Mouse (Mus musculus): ENCODE results near the gene Phpt1. TPM values are rescaled to one million over a fixed set of nuclear protein-coding genes. Genes with fewer than 3 reads are reported as not detected.

The Phpt1 gene
- total and polyA plus RNA-seq, 3 experiments = 34.7 to 73.7 TPM; not detected in 1

DNA sequence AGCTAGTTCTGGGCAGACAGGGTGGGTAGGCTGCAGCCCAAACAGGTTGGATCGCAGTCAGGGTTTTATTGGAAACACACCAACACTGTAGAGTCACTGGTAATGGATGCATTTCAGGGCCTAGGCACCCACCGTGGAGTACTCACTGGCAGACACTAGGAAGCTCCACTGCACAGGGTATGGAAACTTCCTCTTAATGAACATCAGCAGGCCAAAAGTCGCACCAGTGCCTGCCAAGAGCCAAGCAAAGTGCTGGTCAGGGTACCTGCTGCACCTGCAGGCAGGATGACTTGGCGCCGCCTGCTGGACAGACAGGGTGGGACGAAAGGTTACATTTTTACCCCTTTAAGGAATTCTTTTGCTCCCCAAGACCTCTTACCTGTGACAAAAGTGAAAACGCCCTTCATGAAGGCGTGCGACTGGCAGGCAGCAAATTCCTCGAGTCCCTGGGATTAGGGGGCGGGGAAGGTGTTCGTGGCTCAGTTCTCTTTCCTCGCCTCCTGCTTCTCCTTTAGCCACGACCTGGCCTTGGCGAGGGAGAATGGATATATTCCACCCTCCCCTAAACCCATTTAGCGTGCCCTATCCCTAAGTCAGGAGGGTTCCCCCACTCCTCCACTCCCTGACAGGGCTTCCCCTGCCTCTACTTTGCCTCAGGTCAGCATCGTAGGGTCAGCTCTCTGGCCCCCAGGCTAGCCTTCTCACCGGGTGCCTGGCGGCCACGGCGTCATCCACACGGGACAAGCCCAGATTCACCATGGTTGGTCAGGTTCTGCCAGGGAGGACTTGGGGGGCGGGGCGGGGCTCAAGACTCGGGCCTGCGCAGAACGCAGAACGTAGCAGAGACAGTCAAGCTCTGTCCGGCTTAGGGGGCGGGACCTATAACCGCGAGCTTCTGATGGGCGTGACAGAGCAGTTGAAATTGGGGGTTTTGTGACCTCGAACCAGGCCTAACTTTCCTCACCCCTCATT is 46.5 kb upstream of the Phpt1 start, which contains the start of gene Tmem141:
Gene Tmem141, minus strand, starts transcription at position 777 of the 972 bp plus-strand sequence.
- H3K9me3 ChIP-seq (replicated peaks; ENCODE audit: insufficient read depth, low read length) = no peaks in the 10 kb centered on the region
- no peak within 1 kb of the TSS for H3K27ac ChIP-seq (ENCODE audit: control insufficient read depth, low read depth, low read length)
- H3K27me3 ChIP-seq (ENCODE audit: control insufficient read depth in 1 of 2, insufficient read depth in 2 of 2, low read length in 2 of 2) = no peaks in the 10 kb centered on the region
- H3K4me1 ChIP-seq (ENCODE audit: control insufficient read depth in 1 of 2, insufficient read depth in 2 of 2, low read length in 2 of 2) = peaks cover 0 to 22% of the 10 kb centered on the region in 2 experiments; a peak in 3 of 4 replicates
- peak within 1 kb of the TSS; percentile 71 for H3K9ac ChIP-seq (ENCODE audit: control insufficient read depth, low read depth, low read length, poor library complexity, severe bottlenecking)
- peak within 1 kb of the TSS; percentile 70 to 84 for H3K4me3 ChIP-seq (ENCODE audit: control insufficient read depth in 1 of 2, insufficient read depth in 1 of 2, low read depth in 2 of 2, low read length in 2 of 2)
- peak; percentile 94 for DNase-seq (ENCODE audit: low read depth, low spot score)
- H3K36me3 ChIP-seq (ENCODE audit: control insufficient read depth in 1 of 2, insufficient read depth in 2 of 2, low read length in 2 of 2) = peaks cover 0 to 5% of the 10 kb centered on the region in 2 experiments; a peak in 2 of 4 replicates
- no peaks in the 10 kb centered on the region for H3K79me2 ChIP-seq (ENCODE audit: control insufficient read depth, insufficient read depth, low read length, poor library complexity)
- no peak for TF ChIP-seq POLR2AphosphoS2 (IDR thresholded peaks at IDR 0.05; ENCODE audit: low read length)
- no peak for TF ChIP-seq RCOR1 (IDR thresholded peaks at IDR 0.05; ENCODE audit: low read depth, low read length)
- TF ChIP-seq CHD1 (IDR thresholded peaks at IDR 0.05; ENCODE audit: low read depth, low read length) = no peak
- TF ChIP-seq POLR2AphosphoS5 (IDR thresholded peaks at IDR 0.05; ENCODE audit: borderline replicate concordance, low read depth, low read length) = no peak
- TF ChIP-seq HCFC1 (IDR thresholded peaks at IDR 0.05; ENCODE audit: low read depth, low read length) = peak; percentile 49
- peak; percentile 80 for TF ChIP-seq NRF1 (IDR thresholded peaks at IDR 0.05; ENCODE audit: insufficient read depth, low read depth, low read length, poor library complexity, severe bottlenecking)
- TF ChIP-seq MAFK (IDR thresholded peaks at IDR 0.05; ENCODE audit: borderline replicate concordance, low read depth, low read length) = no peak
- TF ChIP-seq TAL1 (IDR thresholded peaks at IDR 0.05; ENCODE audit: low read length) = no peak
- TF ChIP-seq SIN3A (IDR thresholded peaks at IDR 0.05; ENCODE audit: low read length) = peak; percentile 36; the same call in 1 of the 2 replicates
- TF ChIP-seq SMC3 (IDR thresholded peaks at IDR 0.05; ENCODE audit: low read depth, low read length) = peak; percentile 33; the same call in 1 of the 2 replicates
- TF ChIP-seq EP300 (IDR thresholded peaks at IDR 0.05; ENCODE audit: low read depth in 1 of 2, low read length in 2 of 2) = no peak
- TF ChIP-seq ELF1 (IDR thresholded peaks at IDR 0.05; ENCODE audit: low read depth, low read length) = no peak
- peak; percentile 65 to 82 (median 81) for TF ChIP-seq CTCF (IDR thresholded peaks at IDR 0.05 in 2 of 3, conservative IDR thresholded peaks at IDR 0.05 in 1 of 3; ENCODE audit: control insufficient read depth in 1 of 3, insufficient read depth in 1 of 3, low read depth in 2 of 3, low read length in 3 of 3, poor library complexity in 1 of 3, severe bottlenecking in 1 of 3)
- TF ChIP-seq E2F4 (IDR thresholded peaks at IDR 0.05; ENCODE audit: borderline replicate concordance, low read depth, low read length) = no peak
- no peak for TF ChIP-seq JUND (IDR thresholded peaks at IDR 0.05; ENCODE audit: low read depth, low read length)
- no peak for TF ChIP-seq USF1 (IDR thresholded peaks at IDR 0.05; ENCODE audit: low read depth, low read length)
- TF ChIP-seq MEF2A (IDR thresholded peaks at IDR 0.05; ENCODE audit: extremely low read depth, insufficient replicate concordance, low read depth, low read length, poor library complexity, severe bottlenecking) = no peak
- no peak for TF ChIP-seq ZC3H11A (IDR thresholded peaks at IDR 0.05; ENCODE audit: low read depth, low read length)
- peak; percentile 9 for TF ChIP-seq RAD21 (IDR thresholded peaks at IDR 0.05; ENCODE audit: low read depth, low read length)
- 0 out of 2 replicates have a peak, but pooled peaks have one; percentile 15 for TF ChIP-seq BHLHE40 (IDR thresholded peaks at IDR 0.05; ENCODE audit: borderline replicate concordance, low read depth, low read length)
- TF ChIP-seq USF2 (IDR thresholded peaks at IDR 0.05; ENCODE audit: borderline replicate concordance in 1 of 2, insufficient read depth in 1 of 2, low read depth in 1 of 2, low read length in 2 of 2) = no peak
- TF ChIP-seq KAT2A (conservative IDR thresholded peaks at IDR 0.05; ENCODE audit: low read depth, low read length) = no peak
- TF ChIP-seq MYC (IDR thresholded peaks at IDR 0.05; ENCODE audit: low read depth, low read length) = no peak
- no peak for TF ChIP-seq MYB (IDR thresholded peaks at IDR 0.05; ENCODE audit: low read depth, low read length)
- TF ChIP-seq ZMIZ1 (IDR thresholded peaks at IDR 0.05; ENCODE audit: low read depth, low read length) = no peak
- TF ChIP-seq ZKSCAN1 (IDR thresholded peaks at IDR 0.05; ENCODE audit: low read depth, low read length) = no peak
- no peak for TF ChIP-seq ZNF384 (IDR thresholded peaks at IDR 0.05; ENCODE audit: low read depth, low read length)
- no peak for TF ChIP-seq MAZ (IDR thresholded peaks at IDR 0.05; ENCODE audit: low read depth, low read length)
- TF ChIP-seq GABPA (IDR thresholded peaks at IDR 0.05; ENCODE audit: low read depth, low read length) = no peak
- no peak for TF ChIP-seq UBTF (IDR thresholded peaks at IDR 0.05; ENCODE audit: borderline replicate concordance, insufficient read depth, low read depth, low read length)
- TF ChIP-seq GATA1 (IDR thresholded peaks at IDR 0.05; ENCODE audit: low read depth, low read length) = no peak
- no peak for TF ChIP-seq CHD2 (IDR thresholded peaks at IDR 0.05; ENCODE audit: low read length)
- TF ChIP-seq POLR2A (IDR thresholded peaks at IDR 0.05; ENCODE audit: control insufficient read depth in 1 of 2, insufficient read depth in 1 of 2, low read depth in 1 of 2, low read length in 2 of 2, poor library complexity in 1 of 2) = peak; percentile 56 to 68; a peak in 2 of 4 replicates
- TF ChIP-seq TBP (IDR thresholded peaks at IDR 0.05; ENCODE audit: low read depth, low read length) = no peak
- no peak for TF ChIP-seq TCF12 (IDR thresholded peaks at IDR 0.05; ENCODE audit: low read depth, low read length)
